Mouse (Mus musculus): ENCODE results near the gene Fam185a.

DNA sequence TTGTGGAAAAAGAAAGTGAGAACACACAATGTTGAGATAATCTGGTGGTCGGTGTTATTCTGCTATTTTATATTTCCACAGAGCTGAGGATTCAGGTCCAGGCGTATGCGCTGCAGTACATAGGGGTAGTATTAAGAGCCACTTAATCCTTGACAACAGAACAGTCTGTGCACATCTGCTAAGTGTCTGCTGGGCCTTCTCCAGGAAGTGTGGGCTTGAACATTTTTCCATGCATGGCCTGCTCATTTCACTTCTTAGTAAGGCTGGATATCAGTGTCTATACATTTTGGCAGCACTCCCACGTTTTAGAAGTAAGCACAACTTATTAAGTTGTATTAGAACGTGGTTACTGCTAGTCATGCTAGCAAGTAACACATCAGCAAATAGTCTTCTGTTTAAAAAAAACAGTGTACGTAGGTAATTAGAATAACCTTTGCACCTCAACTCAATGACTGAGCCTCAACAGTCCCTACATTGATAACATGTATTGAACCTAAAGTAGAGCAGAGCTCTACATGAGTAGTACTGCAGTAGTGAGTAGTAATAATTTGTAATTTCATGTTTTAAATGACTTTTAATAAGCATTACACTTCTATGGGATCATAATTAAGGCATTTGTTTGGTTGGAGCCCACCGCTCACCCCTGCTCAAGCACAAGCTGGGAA is 14.8 kb downstream of the Fam185a start:
- TF ChIP-seq CTCF (IDR thresholded peaks at IDR 0.05; ENCODE audit: low read depth, low read length) (no peak), POLR2A (IDR thresholded peaks at IDR 0.05; ENCODE audit: borderline replicate concordance, low read depth, low read length) (no peak)

All from bone marrow macrophage, adult 2 months (primary cell).